Mouse (Mus musculus) v-Abl transformed pro-B cells (cell line): ENCODE data around the gene Gpm6a.
"Not testable (repeated sequence)": the region's sequence is repeated elsewhere in the genome, so short reads cannot be mapped to it uniquely, and the experiment has no call there.

Experiments used
- in situ Hi-C, 2 experiments: fragments of 400-800 bp; cut with MboI; formaldehyde crosslinking; loops; one replicate each; pipeline ENCODE4 v1.15.1; 2025; ENCODE audit not compliant: unreplicated experiment in 2 of 2

The Gpm6a gene

DNA sequence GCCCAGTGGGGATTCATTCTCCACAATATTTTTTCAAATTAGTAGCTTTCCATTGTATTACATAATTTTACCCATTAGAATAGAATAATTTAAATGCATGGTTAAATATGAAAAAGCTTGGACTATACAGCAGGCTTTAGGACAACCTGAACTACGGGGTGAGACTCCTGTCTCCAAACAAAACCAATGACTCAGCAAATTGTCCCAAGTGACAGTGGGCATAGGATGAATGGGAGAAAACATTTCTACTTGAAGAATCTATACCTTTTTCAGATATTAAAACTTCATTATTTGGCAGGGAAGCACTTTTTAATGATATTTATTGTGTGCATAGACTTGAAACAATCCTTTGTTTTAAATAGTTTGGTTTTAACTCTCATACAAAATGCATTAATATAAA lies 41.0 kb downstream of the Gpm6a start:
- in situ Hi-C loops: loop anchor here in 1 of 2 experiments (25.0 kb wide), 1 partner anchor 483 kb away; no protein-coding TSS in a partner anchor

DNA sequence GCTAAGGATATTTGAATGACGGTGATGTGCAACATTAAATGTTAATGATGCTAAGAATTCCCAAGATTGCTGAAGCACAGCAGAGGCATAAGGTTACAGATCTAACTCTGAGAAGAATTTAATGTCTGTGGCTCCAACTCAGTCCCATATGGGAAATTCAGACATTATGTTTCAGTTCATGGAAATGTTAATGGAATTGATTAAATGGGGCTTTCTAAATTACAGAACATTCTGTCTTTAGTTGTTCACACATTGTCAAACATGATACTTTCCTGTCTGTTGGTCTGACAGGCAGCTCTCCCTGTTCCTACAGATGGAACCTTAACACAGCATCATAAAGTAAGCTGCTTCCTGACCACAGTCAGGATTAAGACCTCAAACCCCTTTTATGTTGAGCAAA lies 47.8 kb downstream of the Gpm6a start:
- in situ Hi-C loops: no loop called here

DNA sequence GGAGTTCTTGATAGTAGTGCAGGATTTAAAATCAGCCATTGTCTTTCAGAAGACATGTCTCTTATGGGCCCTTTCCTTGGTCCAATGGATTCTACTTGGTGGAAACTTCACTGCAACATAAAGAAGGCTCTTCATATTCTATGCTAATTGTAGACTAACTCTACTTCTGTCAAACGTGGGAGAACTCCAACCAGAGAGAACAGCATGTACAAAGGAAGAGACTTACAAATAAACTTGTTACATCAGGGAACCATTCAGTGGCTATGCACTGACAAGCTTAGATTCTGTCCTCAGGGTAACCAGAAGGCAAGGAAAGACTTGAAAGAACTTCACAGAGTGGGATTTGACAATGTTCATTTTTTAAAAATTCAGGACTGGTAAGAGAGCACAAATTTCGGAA lies 48.3 kb downstream of the Gpm6a start:
- in situ Hi-C loops: no loop called here

- in situ Hi-C loops: no loop called here
These were observed 57.6 kb downstream of the Gpm6a start for GRCm38 (mm10) chr8:55012228-55012627.

DNA sequence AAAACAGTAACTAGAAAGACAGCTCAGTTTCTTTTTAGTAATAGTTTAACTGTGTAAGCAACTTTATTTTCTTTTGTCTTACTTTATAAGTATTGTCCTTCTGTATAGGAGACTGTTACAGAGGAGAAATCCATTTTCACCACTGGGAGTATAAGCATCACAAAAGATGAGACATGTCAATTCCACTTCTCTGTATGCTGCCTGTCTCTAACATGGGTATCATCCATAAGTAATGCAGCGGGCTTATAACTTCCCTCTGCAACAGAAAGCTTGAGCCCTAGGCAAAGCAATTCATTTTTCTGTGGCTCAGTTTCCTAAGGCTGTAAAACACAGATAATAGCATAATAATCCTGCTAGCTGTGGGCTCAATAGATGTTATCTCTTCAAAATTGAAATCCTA lies 62.4 kb downstream of the Gpm6a start:
- in situ Hi-C loops: no loop called here

- in situ Hi-C loops: no loop called here
These were observed 71.4 kb downstream of the Gpm6a start for GRCm38 (mm10) chr8:55025851-55026660.

DNA sequence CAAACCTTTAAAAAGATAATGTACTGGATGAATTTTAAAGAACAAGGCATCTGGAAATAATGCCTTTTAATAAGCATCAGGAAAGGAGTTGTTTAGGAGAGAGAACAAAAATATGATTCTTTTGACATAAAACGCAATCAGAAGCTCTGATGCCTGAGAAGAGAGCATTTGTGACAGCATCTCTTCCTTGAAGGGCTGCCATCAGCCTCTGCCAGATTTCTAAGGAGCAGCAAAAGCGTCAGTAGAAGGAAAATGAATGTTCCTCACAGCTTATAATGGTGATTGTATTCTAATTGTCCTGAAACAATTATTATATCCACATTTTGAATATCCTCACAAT lies 72.0 kb downstream of the Gpm6a start:
- in situ Hi-C loops: no loop called here

DNA sequence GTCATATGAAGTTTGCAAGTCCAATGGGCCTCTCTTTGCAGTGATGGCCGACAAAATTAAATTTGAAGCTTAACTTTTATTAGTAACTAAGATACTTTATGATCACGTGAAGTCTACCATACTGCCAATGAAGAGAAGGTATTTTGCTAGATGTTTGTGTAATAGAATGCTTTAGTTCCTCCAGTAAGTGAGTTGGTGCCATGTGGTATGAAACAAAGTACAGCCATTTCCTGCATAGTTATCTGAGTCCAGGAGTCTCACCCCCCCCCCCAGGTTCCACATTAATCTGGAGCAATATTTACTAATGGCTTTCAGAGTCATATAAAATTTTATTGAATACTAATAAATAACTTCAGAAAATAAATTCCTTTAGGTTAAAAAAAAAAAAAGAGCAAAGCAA lies 73.7 kb downstream of the Gpm6a start:
- in situ Hi-C loops: no loop called here

DNA sequence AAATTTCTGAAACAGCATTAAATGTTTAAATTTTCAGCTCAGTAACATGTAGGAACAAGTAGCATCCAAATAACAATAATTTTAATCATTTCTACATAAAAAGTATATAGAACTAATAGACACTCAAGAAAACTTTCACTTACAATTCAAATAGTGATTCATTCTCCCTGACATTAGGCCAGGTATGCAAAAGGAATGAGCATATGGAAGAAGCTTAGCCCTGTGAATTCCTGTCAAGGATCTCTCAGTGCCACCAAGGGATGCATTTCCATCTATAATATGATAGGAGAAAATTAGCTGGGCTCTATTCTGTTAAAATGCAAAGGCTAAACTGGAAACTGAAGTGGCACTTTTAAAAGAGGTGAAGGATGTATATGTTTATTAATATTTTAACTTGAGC lies 76.5 kb downstream of the Gpm6a start:
- in situ Hi-C loops: no loop called here

- in situ Hi-C loops: no loop called here
These were observed 79.7 kb downstream of the Gpm6a start for GRCm38 (mm10) chr8:55034309-55034708.

- in situ Hi-C loops: no loop called here
These were observed 80.8 kb downstream of the Gpm6a start for GRCm38 (mm10) chr8:55035416-55035815.

GRCm38 (mm10) chr8:55042955-55043354 lies 88.3 kb downstream of the Gpm6a start:
- in situ Hi-C loops: no loop called here

GRCm38 (mm10) chr8:55048396-55048795 lies 93.8 kb downstream of the Gpm6a start:
- in situ Hi-C loops: no loop called here

- in situ Hi-C loops: no loop called here
These were observed 95.3 kb downstream of the Gpm6a start for GRCm38 (mm10) chr8:55049979-55050378.

DNA sequence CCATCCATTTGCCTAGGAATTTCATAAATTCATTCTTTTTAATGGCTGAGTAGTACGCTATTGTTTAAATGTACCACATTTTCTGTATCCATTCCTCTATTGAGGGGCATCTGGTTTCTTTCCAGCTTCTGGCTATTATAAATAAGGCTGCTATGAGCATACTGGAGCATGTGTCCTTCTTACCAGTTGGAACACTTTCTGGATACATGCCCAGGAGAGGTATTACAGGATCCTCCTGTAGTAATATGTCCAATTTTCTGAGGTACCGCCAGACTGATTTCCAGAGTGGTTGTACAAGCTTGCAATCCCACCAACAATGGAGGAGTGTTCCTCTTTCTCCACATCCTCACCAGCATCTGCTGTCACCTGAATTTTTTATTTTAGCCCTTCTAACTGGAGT lies 114.2 kb downstream of the Gpm6a start:
- in situ Hi-C loops: not testable (repeated sequence)

- in situ Hi-C loops: no loop called here
These were observed 118.8 kb downstream of the Gpm6a start for GRCm38 (mm10) chr8:55073481-55073880.

DNA sequence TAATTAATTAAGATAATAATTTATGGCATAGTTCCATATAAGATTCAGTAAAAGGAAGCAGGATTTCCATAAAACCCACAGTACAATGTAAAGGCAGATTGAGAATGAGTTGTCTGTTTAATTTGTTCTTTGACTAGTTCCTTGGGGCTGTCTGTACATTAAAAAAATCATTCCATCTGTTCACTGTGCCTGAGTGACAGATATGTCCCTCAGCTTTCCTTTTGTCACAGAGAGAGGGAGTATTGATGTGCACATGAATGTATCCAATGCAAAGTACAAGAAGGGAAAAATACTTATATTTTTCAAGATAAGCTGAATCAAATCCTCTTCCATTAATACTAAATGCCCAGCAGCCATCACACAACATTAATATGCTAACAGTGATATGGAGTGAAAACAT lies 147.6 kb downstream of the Gpm6a start:
- in situ Hi-C loops: no loop called here

- in situ Hi-C loops: no loop called here
These were observed 148.4 kb downstream of the Gpm6a start for GRCm38 (mm10) chr8:55103065-55103464.

GRCm38 (mm10) chr8:55103891-55104481 lies 149.3 kb downstream of the Gpm6a start:
- in situ Hi-C loops: no loop called here
